Mouse (Mus musculus) myocyte (in vitro differentiated cells): ENCODE measurements at regions not wholly inside any gene's neighbourhood (a gene's known extent, or its start where the extent isn't known, plus 50 kb on each side); places are given as distances from the start of the nearest gene placed in this dataset.

ENCODE experiments used
- H3K27me3 ChIP-seq: one replicate; pipeline ENCODE4 v1.6.1; 2011; ENCODE audit not compliant: control insufficient read depth, insufficient read depth, insufficient read length
- H3K36me3 ChIP-seq: one replicate; pipeline ENCODE4 v1.6.1; 2011; ENCODE audit not compliant: control insufficient read depth, insufficient read depth
- H3K4me2 ChIP-seq: one replicate; pipeline ENCODE4 v1.6.1; 2011; ENCODE audit warnings: low read depth, control low read depth
- H3K4me3 ChIP-seq: one replicate; pipeline ENCODE4 v1.5.1; 2011; ENCODE audit warnings: mild to moderate bottlenecking, control low read depth, moderate library complexity
- H3K79me2 ChIP-seq: one replicate; pipeline ENCODE4 v1.6.1; 2011; ENCODE audit not compliant: control insufficient read depth, insufficient read depth
- H3ac ChIP-seq: one replicate; pipeline ENCODE4 v1.6.1; 2011; ENCODE audit not compliant: control insufficient read depth, insufficient read length
- CEBPB ChIP-seq: IDR thresholded peaks from 2 replicates; pipeline ENCODE4 v1.6.1; 2011; ENCODE audit warnings: mild to moderate bottlenecking, moderate library complexity; ENCODE audit not compliant: poor library complexity, insufficient read depth, severe bottlenecking
- E2F4 ChIP-seq: IDR thresholded peaks from one replicate; pipeline ENCODE4 v1.6.1; 2011; ENCODE audit warnings: mild to moderate bottlenecking, control low read depth, moderate library complexity; ENCODE audit not compliant: insufficient read depth
- MAX ChIP-seq: IDR thresholded peaks from one replicate; pipeline ENCODE4 v1.6.1; 2011; ENCODE audit warnings: low read depth, mild to moderate bottlenecking, control low read depth
- MYOD1 ChIP-seq, 3 experiments: IDR thresholded peaks; one replicate each; pipeline ENCODE4 v1.6.1; 2011; ENCODE audit warnings: control low read depth in 2 of 3, low read depth in 2 of 3, mild to moderate bottlenecking in 2 of 3, moderate library complexity in 1 of 3; ENCODE audit not compliant: insufficient read length in 2 of 3, control insufficient read depth in 1 of 3
- MYOG ChIP-seq, 3 experiments: IDR thresholded peaks; one replicate each; pipeline ENCODE4 v1.6.1; 2011; ENCODE audit warnings: control low read depth in 2 of 3, low read depth in 2 of 3, mild to moderate bottlenecking in 2 of 3; ENCODE audit not compliant: insufficient read length in 2 of 3, control insufficient read depth in 1 of 3, insufficient read depth in 1 of 3
- POLR2A ChIP-seq: IDR thresholded peaks from one replicate; pipeline ENCODE4 v1.6.1; 2011; ENCODE audit warnings: low read depth, mild to moderate bottlenecking, control low read depth, moderate library complexity; ENCODE audit not compliant: insufficient read length
- POLR2AphosphoS2 ChIP-seq: IDR thresholded peaks from one replicate; pipeline ENCODE4 v1.6.1; 2011; ENCODE audit warnings: low read depth, control low read depth; ENCODE audit not compliant: insufficient read length
- REST ChIP-seq: IDR thresholded peaks from one replicate; pipeline ENCODE4 v1.6.1; 2011; ENCODE audit warnings: mild to moderate bottlenecking, control low read depth, moderate library complexity; ENCODE audit not compliant: insufficient read depth, insufficient read length
- SRF ChIP-seq: IDR thresholded peaks from one replicate; pipeline ENCODE4 v1.6.1; 2011; ENCODE audit warnings: low read depth; ENCODE audit not compliant: control insufficient read depth, insufficient read length
- TCF12 ChIP-seq: IDR thresholded peaks from one replicate; pipeline ENCODE4 v1.6.1; 2011; ENCODE audit warnings: mild to moderate bottlenecking, control low read depth; ENCODE audit not compliant: poor library complexity, insufficient read depth, severe bottlenecking
- TCF3 ChIP-seq: IDR thresholded peaks from one replicate; pipeline ENCODE4 v1.6.1; 2011; ENCODE audit warnings: low read depth, control low read depth; ENCODE audit not compliant: insufficient read length
- USF1 ChIP-seq: IDR thresholded peaks from one replicate; pipeline ENCODE4 v1.6.1; 2011; ENCODE audit warnings: low read depth, mild to moderate bottlenecking, control low read depth, moderate library complexity

GRCm38 (mm10) chr12:110212716-110213115, 66.2 kb upstream of the Dio3 start:
- peaks cover 7% of the 10 kb centered on the region for H3K27me3 ChIP-seq
- H3ac ChIP-seq = no peak overlapping the region
- H3K79me2 ChIP-seq = no peaks in the 10 kb centered on the region
- TF ChIP-seq POLR2AphosphoS2 (no peak), E2F4 (no peak), MYOD1 (IDR thresholded peaks at IDR 0.05; ENCODE audit: control insufficient read depth in 1 of 3, insufficient read length in 2 of 3, low read depth in 2 of 3) (no peak), SRF (no peak), POLR2A (no peak), USF1 (no peak), TCF12 (no peak), MAX (no peak), MYOG (IDR thresholded peaks at IDR 0.05; ENCODE audit: control insufficient read depth in 1 of 3, insufficient read depth in 1 of 3, insufficient read length in 2 of 3, low read depth in 2 of 3) (no peak), REST (no peak)
- no peaks in the 10 kb centered on the region for H3K36me3 ChIP-seq
- no peak overlapping the region for H3K4me2 ChIP-seq
- H3K4me3 ChIP-seq = no peak overlapping the region

GRCm38 (mm10) chr12:110214833-110215232, 64.0 kb upstream of the Dio3 start:
- Histone ChIP-seq H3K4me2 (no peak overlapping the region), H3ac (no peak overlapping the region), H3K27me3 (peaks cover 12% of the 10 kb centered on the region), H3K4me3 (no peak overlapping the region), H3K79me2 (no peaks in the 10 kb centered on the region), H3K36me3 (no peaks in the 10 kb centered on the region)
- no peak for TF ChIP-seq TCF3
- TF ChIP-seq REST = no peak
- TF ChIP-seq SRF = no peak
- no peak for TF ChIP-seq TCF12
- no peak for TF ChIP-seq POLR2A
- TF ChIP-seq CEBPB = no peak
- TF ChIP-seq MYOG (IDR thresholded peaks at IDR 0.05; ENCODE audit: control insufficient read depth in 1 of 3, insufficient read depth in 1 of 3, insufficient read length in 2 of 3, low read depth in 2 of 3) = no peak
- no peak for TF ChIP-seq MAX
- no peak for TF ChIP-seq MYOD1 (IDR thresholded peaks at IDR 0.05; ENCODE audit: control insufficient read depth in 1 of 3, insufficient read length in 2 of 3, low read depth in 2 of 3)
- TF ChIP-seq POLR2AphosphoS2 = no peak
- no peak for TF ChIP-seq E2F4
- TF ChIP-seq USF1 = no peak

- no peaks in the 10 kb centered on the region for H3K79me2 ChIP-seq
- no peak overlapping the region for H3K4me3 ChIP-seq
- no peaks in the 10 kb centered on the region for H3K36me3 ChIP-seq
- H3ac ChIP-seq = no peak overlapping the region
- H3K27me3 ChIP-seq = peaks cover 7% of the 10 kb centered on the region
- no peak overlapping the region for H3K4me2 ChIP-seq
- TF ChIP-seq MYOD1 (IDR thresholded peaks at IDR 0.05; ENCODE audit: control insufficient read depth in 1 of 3, insufficient read length in 2 of 3, low read depth in 2 of 3) = no peak
- TF ChIP-seq MYOG (IDR thresholded peaks at IDR 0.05; ENCODE audit: control insufficient read depth in 1 of 3, insufficient read depth in 1 of 3, insufficient read length in 2 of 3, low read depth in 2 of 3) = no peak
Observed at GRCm38 (mm10) chr12:110215311-110215710, 63.6 kb upstream of the Dio3 start.

- Histone ChIP-seq H3K4me3 (no peak overlapping the region), H3K79me2 (no peaks in the 10 kb centered on the region), H3ac (no peak overlapping the region), H3K36me3 (no peaks in the 10 kb centered on the region), H3K27me3 (peaks cover 23% of the 10 kb centered on the region), H3K4me2 (no peak overlapping the region)
- TF ChIP-seq POLR2A = no peak
- no peak for TF ChIP-seq MYOG (IDR thresholded peaks at IDR 0.05; ENCODE audit: control insufficient read depth in 1 of 3, insufficient read depth in 1 of 3, insufficient read length in 2 of 3, low read depth in 2 of 3)
- TF ChIP-seq MYOD1 (IDR thresholded peaks at IDR 0.05; ENCODE audit: control insufficient read depth in 1 of 3, insufficient read length in 2 of 3, low read depth in 2 of 3) = no peak
- TF ChIP-seq MAX = no peak
Observed at GRCm38 (mm10) chr12:110219750-110220149, 59.1 kb upstream of the Dio3 start.

DNA sequence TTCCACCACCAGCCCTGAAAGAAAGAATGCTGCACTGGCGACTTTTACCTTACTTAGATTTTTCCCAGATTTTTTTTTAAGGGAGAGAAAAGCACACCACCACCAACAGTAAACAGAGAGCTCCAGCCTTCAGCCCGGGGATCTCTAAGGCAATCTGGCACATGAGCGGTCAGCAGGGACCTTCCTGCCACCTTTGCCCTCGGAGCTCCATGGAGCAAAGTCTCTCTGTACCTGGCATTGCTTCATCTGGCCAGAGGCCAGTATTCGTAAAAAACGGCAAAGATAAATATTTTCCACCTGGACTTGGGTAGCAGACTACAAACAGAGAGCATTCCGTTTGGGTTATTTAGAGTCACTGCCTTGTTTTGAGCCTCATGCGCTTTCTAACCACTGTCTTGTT, 58.4 kb upstream of the Dio3 start:
- Histone ChIP-seq H3K4me2 (no peak overlapping the region), H3K4me3 (no peak overlapping the region), H3K79me2 (no peaks in the 10 kb centered on the region), H3K36me3 (no peaks in the 10 kb centered on the region), H3K27me3 (peaks cover 28% of the 10 kb centered on the region), H3ac (no peak overlapping the region)
- TF ChIP-seq TCF3 (no peak), MYOD1 (IDR thresholded peaks at IDR 0.05; ENCODE audit: control insufficient read depth in 1 of 3, insufficient read length in 2 of 3, low read depth in 2 of 3) (no peak), MYOG (IDR thresholded peaks at IDR 0.05; ENCODE audit: control insufficient read depth in 1 of 3, insufficient read depth in 1 of 3, insufficient read length in 2 of 3, low read depth in 2 of 3) (no peak), MAX (no peak), USF1 (no peak), SRF (no peak), REST (no peak), POLR2A (no peak), TCF12 (no peak), POLR2AphosphoS2 (no peak), E2F4 (no peak), CEBPB (no peak)
